Comparison of ENCODE assay signal across 7 mouse cellular contexts in genomic region chr2:3118969-3119368, GRCm38 (mm10). TPM values are rescaled to one million over a fixed set of nuclear protein-coding genes. Genes with fewer than 3 reads are reported as not detected.
DNase-seq lines count a peak whose midpoint lies in the region; ATAC-seq and TF ChIP-seq lines count a peak whose summit lies in the region.

No protein-coding gene starts in this region.

- H3K27ac ChIP-seq in left cerebral cortex, adult 2 months, result peak overlapping the region; percentile 93
- H3K27ac ChIP-seq in cortical plate, adult 2 months (ENCODE audit: insufficient read depth, low read length), result 0 out of 2 replicates have a peak overlapping the region, but pooled peaks have one; percentile 42
- peak overlapping the region; percentile 87 for H3K27ac ChIP-seq in heart, postnatal 0 days (ENCODE audit: low read depth)
- peak overlapping the region; percentile 95 for H3K27ac ChIP-seq in midbrain, embryonic 13.5 days

- intact Hi-C loops in left cerebral cortex, adult 2 months (cut with DNase I), result loop anchor here (1.0 to 10.0 kb wide), 6 partner anchors 53 to 296 kb away; partner anchors contain the start of gene Nmt2

- ATAC-seq in heart, postnatal 0 days (ENCODE audit: insufficient read depth, low read depth), result peak; percentile 35
- peak; percentile 31 for ATAC-seq in midbrain, embryonic 13.5 days

- H3K9ac ChIP-seq in heart, postnatal 0 days (replicated peaks; ENCODE audit: low read depth, low read length), result peak overlapping the region; percentile 91
- H3K9ac ChIP-seq in midbrain, embryonic 13.5 days (replicated peaks), result peak overlapping the region; percentile 94

- H3K9me3 ChIP-seq in heart, postnatal 0 days (replicated peaks; ENCODE audit: control insufficient read depth, low read length), result no peaks in the 10 kb centered on the region
- H3K9me3 ChIP-seq in midbrain, embryonic 13.5 days, result no peaks in the 10 kb centered on the region

- WGBS in heart, postnatal 0 days, result under 1% methylated on average over 15 of the region's 16 CpGs
- 0% methylated on average over 11 of the region's 16 CpGs for WGBS in midbrain, embryonic 13.5 days

- peak overlapping the region; percentile 86 for H3K4me2 ChIP-seq in heart, postnatal 0 days (ENCODE audit: low read depth, low read length)
- H3K4me2 ChIP-seq in midbrain, embryonic 13.5 days (replicated peaks), result peak overlapping the region; percentile 69

- TF ChIP-seq POLR2A in cortical plate, adult 2 months (IDR thresholded peaks at IDR 0.05; ENCODE audit: extremely low read depth, insufficient read depth, low read length), result no peak

- no peak for TF ChIP-seq CTCF in left cerebral cortex, adult 2 months (IDR thresholded peaks at IDR 0.05)
- no peak for TF ChIP-seq CTCF in cortical plate, adult 2 months (IDR thresholded peaks at IDR 0.05; ENCODE audit: extremely low read depth, insufficient read depth, low read length)
- TF ChIP-seq CTCF in heart, postnatal 0 days (IDR thresholded peaks at IDR 0.05; ENCODE audit: low read depth), result no peak

- H3K4me3 ChIP-seq in left cerebral cortex, adult 2 months, result peak overlapping the region; percentile 91
- H3K4me3 ChIP-seq in cortical plate, adult 2 months (ENCODE audit: insufficient read depth, low read length), result peak overlapping the region; percentile 85
- H3K4me3 ChIP-seq in heart, postnatal 0 days (ENCODE audit: low read depth, low read length), result peak overlapping the region; percentile 98
- H3K4me3 ChIP-seq in midbrain, embryonic 13.5 days (replicated peaks), result peak overlapping the region; percentile 79

- DNase-seq in left cerebral cortex, adult 2 months (ENCODE audit: extremely low spot score in 1 of 2, low spot score in 2 of 2), result peak in 1 of 2 experiments; percentile 16
- no peak for DNase-seq in left cerebral cortex, adult 9 months (ENCODE audit: low spot score in 2 of 2)
- no peak for DNase-seq in heart, postnatal 0 days (ENCODE audit: low spot score)
- DNase-seq in adrenal gland, postnatal 10 days, result no peak
- DNase-seq in urinary bladder, postnatal 10 days (ENCODE audit: low spot score), result no peak

- H3K27me3 ChIP-seq in heart, postnatal 0 days (ENCODE audit: control insufficient read depth, insufficient read depth, low read length), result no peaks in the 10 kb centered on the region
- H3K27me3 ChIP-seq in midbrain, embryonic 13.5 days, result no peaks in the 10 kb centered on the region

- no peak for TF ChIP-seq EP300 in heart, postnatal 0 days (IDR thresholded peaks at IDR 0.05; ENCODE audit: low read depth)

- H3K4me1 ChIP-seq in cortical plate, adult 2 months (ENCODE audit: control insufficient read depth, insufficient read depth, low read length), result peaks cover 3% of the 10 kb centered on the region; the same call in 1 of the 2 replicates
- H3K4me1 ChIP-seq in heart, postnatal 0 days (ENCODE audit: control insufficient read depth, insufficient read depth), result peaks cover 13% of the 10 kb centered on the region
- H3K4me1 ChIP-seq in midbrain, embryonic 13.5 days (replicated peaks), result peaks cover 27% of the 10 kb centered on the region

- no peaks in the 10 kb centered on the region for H3K36me3 ChIP-seq in heart, postnatal 0 days (replicated peaks; ENCODE audit: control insufficient read depth, insufficient read depth, low read length)
- H3K36me3 ChIP-seq in midbrain, embryonic 13.5 days, result no peaks in the 10 kb centered on the region

RNA-seq across cellular contexts. Expression of gene Fam171a1, which starts 4.9 kb away (rescaled TPM):
- total RNA-seq in left cerebral cortex, adult 2 months (2021), result 10 to 100 TPM; 71.5 to 72.8 TPM
- polyA plus RNA-seq in cortical plate, adult 2 months (2012; rRNA removed), result 41.3 and 42.6 TPM in 2 replicates
- 28.1 and 31.1 TPM in 2 replicates for total RNA-seq in heart, postnatal 0 days (2014; rRNA removed; ENCODE audit: low replicate concordance)
- polyA plus RNA-seq in heart, postnatal 0 days (2015; fragmentation: Nextera tagmentation; extraction: Ambion mirVana), result 14.8 and 15.4 TPM in 2 replicates
- polyA plus RNA-seq in midbrain, embryonic 13.5 days (2015; fragmentation: Nextera tagmentation; extraction: Ambion mirVana), result 44.2 and 47.9 TPM in 2 replicates
- 10 to 100 TPM; 26.0 to 31.5 TPM for total RNA-seq in adrenal gland, postnatal 10 days (2021)

Comparison
In these comparisons a context has a peak if more than half of its experiments do, and no peak if none do; other contexts are left out.
1. H3K27ac ChIP-seq: peak in every context shown above with its lines; median percentile 95 in midbrain, embryonic 13.5 days; 93 in left cerebral cortex, adult 2 months; 87 in heart, postnatal 0 days; 42 in cortical plate, adult 2 months.